Mouse (Mus musculus): ENCODE data around the gene Prr12. TPM values are rescaled to one million over a fixed set of nuclear protein-coding genes. Genes with fewer than 3 reads are reported as not detected.

The Prr12 gene
- polyA plus RNA-seq, 1 experiment from 2014 or later = 11.3 TPM

GRCm38 (mm10) chr7:45048001-45048890, 4.4 kb downstream of the Prr12 start:
- H3K4me2 ChIP-seq = no peak overlapping the region
- H3K27ac ChIP-seq = no peak overlapping the region
- 93% methylated on average over 38 of the region's 38 CpGs for WGBS
- no peaks in the 10 kb centered on the region for H3K9me3 ChIP-seq (replicated peaks)
- peaks cover 78% of the 10 kb centered on the region for H3K36me3 ChIP-seq
- H3K4me3 ChIP-seq (replicated peaks) = no peak overlapping the region
- no peak overlapping the region for H3K9ac ChIP-seq
- no peaks in the 10 kb centered on the region for H3K27me3 ChIP-seq
- no peak for ATAC-seq (replicated peaks; ENCODE audit: low FRiP score)
- H3K4me1 ChIP-seq = peaks cover 36% of the 10 kb centered on the region

- Histone ChIP-seq H3K9ac (no peak overlapping the region), H3K4me1 (peaks cover 36% of the 10 kb centered on the region), H3K4me3 (replicated peaks) (no peak overlapping the region), H3K36me3 (peaks cover 85% of the 10 kb centered on the region), H3K4me2 (no peak overlapping the region), H3K27me3 (no peaks in the 10 kb centered on the region), H3K27ac (no peak overlapping the region), H3K9me3 (replicated peaks) (no peaks in the 10 kb centered on the region)
- no peak for ATAC-seq (replicated peaks; ENCODE audit: low FRiP score)
- WGBS = 96% methylated on average over 14 of the region's 14 CpGs
Measured at GRCm38 (mm10) chr7:45047491-45047890, 5.2 kb downstream of the Prr12 start.

- 94% methylated on average over 26 of the region's 26 CpGs for WGBS
- H3K4me2 ChIP-seq = no peak overlapping the region
- peaks cover 91% of the 10 kb centered on the region for H3K36me3 ChIP-seq
- H3K4me1 ChIP-seq = peaks cover 35% of the 10 kb centered on the region
- H3K27ac ChIP-seq = no peak overlapping the region
- no peak overlapping the region for H3K4me3 ChIP-seq (replicated peaks)
- H3K27me3 ChIP-seq = no peaks in the 10 kb centered on the region
- no peak for ATAC-seq (replicated peaks; ENCODE audit: low FRiP score)
- H3K9ac ChIP-seq = no peak overlapping the region
- H3K9me3 ChIP-seq (replicated peaks) = no peaks in the 10 kb centered on the region
Measured at GRCm38 (mm10) chr7:45046853-45047350, 5.8 kb downstream of the Prr12 start.

- Histone ChIP-seq H3K9ac (no peak overlapping the region), H3K27ac (no peak overlapping the region), H3K27me3 (no peaks in the 10 kb centered on the region), H3K4me3 (replicated peaks) (no peak overlapping the region), H3K4me1 (peaks cover 23% of the 10 kb centered on the region), H3K36me3 (peaks cover 99% of the 10 kb centered on the region), H3K4me2 (no peak overlapping the region), H3K9me3 (replicated peaks) (no peaks in the 10 kb centered on the region)
- WGBS = 91% methylated on average over 22 of the region's 22 CpGs
- no peak for ATAC-seq (replicated peaks; ENCODE audit: low FRiP score)
Measured at GRCm38 (mm10) chr7:45045741-45046140, 6.9 kb downstream of the Prr12 start.

- 0 out of 2 replicates have a peak, but pooled peaks cover 7% of the 10 kb centered on the region for H3K4me1 ChIP-seq
- 90% methylated on average over 14 of the region's 14 CpGs for WGBS
- H3K4me2 ChIP-seq = no peak overlapping the region
- H3K27ac ChIP-seq = no peak overlapping the region
- H3K36me3 ChIP-seq = peaks cover 100% of the 10 kb centered on the region
- ATAC-seq (replicated peaks; ENCODE audit: low FRiP score) = no peak
- H3K9me3 ChIP-seq (replicated peaks) = no peaks in the 10 kb centered on the region
- H3K9ac ChIP-seq = no peak overlapping the region
- no peak overlapping the region for H3K4me3 ChIP-seq (replicated peaks)
- H3K27me3 ChIP-seq = no peaks in the 10 kb centered on the region
Measured at GRCm38 (mm10) chr7:45043307-45043706, 9.4 kb downstream of the Prr12 start.

GRCm38 (mm10) chr7:45040851-45041250, 11.8 kb downstream of the Prr12 start:
- H3K36me3 ChIP-seq = peaks cover 100% of the 10 kb centered on the region
- no peak overlapping the region for H3K4me3 ChIP-seq (replicated peaks)
- H3K27ac ChIP-seq = no peak overlapping the region
- no peaks in the 10 kb centered on the region for H3K4me1 ChIP-seq
- no peaks in the 10 kb centered on the region for H3K9me3 ChIP-seq (replicated peaks)
- ATAC-seq (replicated peaks; ENCODE audit: low FRiP score) = no peak
- no peaks in the 10 kb centered on the region for H3K27me3 ChIP-seq
- H3K9ac ChIP-seq = no peak overlapping the region
- WGBS = 91% methylated on average over 9 of the region's 9 CpGs
- H3K4me2 ChIP-seq = no peak overlapping the region

GRCm38 (mm10) chr7:45038411-45038810, 14.3 kb downstream of the Prr12 start:
- no peaks in the 10 kb centered on the region for H3K4me1 ChIP-seq
- no peak overlapping the region for H3K9ac ChIP-seq
- H3K4me2 ChIP-seq = no peak overlapping the region
- no peaks in the 10 kb centered on the region for H3K9me3 ChIP-seq (replicated peaks)
- ATAC-seq (replicated peaks; ENCODE audit: low FRiP score) = no peak
- no peaks in the 10 kb centered on the region for H3K27me3 ChIP-seq
- no peak overlapping the region for H3K27ac ChIP-seq
- WGBS = 92% methylated on average over 9 of the region's 9 CpGs
- peaks cover 100% of the 10 kb centered on the region for H3K36me3 ChIP-seq
- no peak overlapping the region for H3K4me3 ChIP-seq (replicated peaks)

- Histone ChIP-seq H3K9me3 (replicated peaks) (no peaks in the 10 kb centered on the region), H3K4me1 (no peaks in the 10 kb centered on the region), H3K4me2 (no peak overlapping the region), H3K9ac (no peak overlapping the region), H3K27ac (no peak overlapping the region), H3K36me3 (peaks cover 100% of the 10 kb centered on the region), H3K4me3 (replicated peaks) (no peak overlapping the region), H3K27me3 (no peaks in the 10 kb centered on the region)
- ATAC-seq (replicated peaks; ENCODE audit: low FRiP score) = no peak
- 73% methylated on average over 7 of the region's 7 CpGs for WGBS
Measured at GRCm38 (mm10) chr7:45037720-45038361, 14.8 kb downstream of the Prr12 start.

GRCm38 (mm10) chr7:45036702-45037101, 16.0 kb downstream of the Prr12 start:
- Histone ChIP-seq H3K9ac (no peak overlapping the region), H3K4me2 (no peak overlapping the region), H3K36me3 (peaks cover 100% of the 10 kb centered on the region), H3K27ac (no peak overlapping the region), H3K4me3 (replicated peaks) (no peak overlapping the region), H3K27me3 (no peaks in the 10 kb centered on the region), H3K9me3 (replicated peaks) (no peaks in the 10 kb centered on the region), H3K4me1 (no peaks in the 10 kb centered on the region)
- WGBS = 82% methylated on average over 11 of the region's 11 CpGs
- ATAC-seq (replicated peaks; ENCODE audit: low FRiP score) = no peak

- H3K4me2 ChIP-seq = no peak overlapping the region
- H3K27me3 ChIP-seq = no peaks in the 10 kb centered on the region
- no peaks in the 10 kb centered on the region for H3K9me3 ChIP-seq (replicated peaks)
- peaks cover 100% of the 10 kb centered on the region for H3K36me3 ChIP-seq
- H3K9ac ChIP-seq = no peak overlapping the region
- 90% methylated on average over 3 of the region's 3 CpGs for WGBS
- H3K4me3 ChIP-seq (replicated peaks) = no peak overlapping the region
- H3K4me1 ChIP-seq = no peaks in the 10 kb centered on the region
- ATAC-seq (replicated peaks; ENCODE audit: low FRiP score) = no peak
- no peak overlapping the region for H3K27ac ChIP-seq
Measured at GRCm38 (mm10) chr7:45035631-45036030, 17.1 kb downstream of the Prr12 start.

- Histone ChIP-seq H3K4me1 (no peaks in the 10 kb centered on the region), H3K4me3 (replicated peaks) (no peak overlapping the region), H3K9me3 (replicated peaks) (no peaks in the 10 kb centered on the region), H3K9ac (no peak overlapping the region), H3K4me2 (no peak overlapping the region), H3K27ac (no peak overlapping the region), H3K27me3 (no peaks in the 10 kb centered on the region), H3K36me3 (peaks cover 100% of the 10 kb centered on the region)
- WGBS = 94% methylated on average over 19 of the region's 19 CpGs
- ATAC-seq (replicated peaks; ENCODE audit: low FRiP score) = no peak
Measured at GRCm38 (mm10) chr7:45033722-45034359, 18.8 kb downstream of the Prr12 start.

GRCm38 (mm10) chr7:45030857-45031256, 21.8 kb downstream of the Prr12 start:
- no peaks in the 10 kb centered on the region for H3K27me3 ChIP-seq
- no peak overlapping the region for H3K27ac ChIP-seq
- WGBS = 93% methylated on average over 8 of the region's 8 CpGs
- peaks cover 96% of the 10 kb centered on the region for H3K36me3 ChIP-seq
- H3K9me3 ChIP-seq (replicated peaks) = no peaks in the 10 kb centered on the region
- ATAC-seq (replicated peaks; ENCODE audit: low FRiP score) = no peak
- H3K4me3 ChIP-seq (replicated peaks) = no peak overlapping the region
- no peak overlapping the region for H3K9ac ChIP-seq
- H3K4me1 ChIP-seq = no peaks in the 10 kb centered on the region
- no peak overlapping the region for H3K4me2 ChIP-seq

Measured in kidney, embryonic 15.5 days (tissue).